Mouse (Mus musculus): ENCODE results near the gene Park7. TPM values are rescaled to one million over a fixed set of nuclear protein-coding genes. Genes with fewer than 3 reads are reported as not detected.

Park7 gene
- polyA plus RNA-seq, 1 experiment, result 112 TPM

- no peak for DNase-seq
- peaks cover 34% of the 10 kb centered on the region for H3K4me1 ChIP-seq (ENCODE audit: control insufficient read depth, insufficient read depth, low read length)
- no peak overlapping the region for H3K4me3 ChIP-seq (replicated peaks; ENCODE audit: extremely low read depth, low read depth, low read length)
- WGBS, result 39% methylated on average over 17 of the region's 17 CpGs
- TF ChIP-seq CTCF (IDR thresholded peaks at IDR 0.05; ENCODE audit: insufficient read depth, low read length) (no peak), POLR2A (IDR thresholded peaks at IDR 0.05; ENCODE audit: borderline replicate concordance, extremely low read depth, low read depth, low read length) (peak; percentile 26; the same call in 1 of the 2 replicates)
Measured at GRCm38 (mm10) chr4:150869276-150870197, 44.7 kb downstream of the Park7 start.

- 71% methylated on average over 2 of the region's 2 CpGs for WGBS
- TF ChIP-seq POLR2A (IDR thresholded peaks at IDR 0.05; ENCODE audit: borderline replicate concordance, extremely low read depth, low read depth, low read length), result no peak
- TF ChIP-seq CTCF (IDR thresholded peaks at IDR 0.05; ENCODE audit: insufficient read depth, low read length), result no peak
Measured at GRCm38 (mm10) chr4:150868859-150869258, 45.4 kb downstream of the Park7 start.

GRCm38 (mm10) chr4:150868161-150868560 is 46.1 kb downstream of the Park7 start:
- H3K4me1 ChIP-seq (ENCODE audit: control insufficient read depth, insufficient read depth, low read length), result peaks cover 36% of the 10 kb centered on the region

More at GRCm38 (mm10) chr4:150868859-150869258, 45.4 kb downstream of the Park7 start:
- no peak for DNase-seq
- Histone ChIP-seq H3K4me3 (replicated peaks; ENCODE audit: extremely low read depth, low read depth, low read length) (no peak overlapping the region), H3K4me1 (ENCODE audit: control insufficient read depth, insufficient read depth, low read length) (peaks cover 34% of the 10 kb centered on the region)

GRCm38 (mm10) chr4:150866494-150866893 is 47.7 kb downstream of the Park7 start:
- Histone ChIP-seq H3K4me3 (replicated peaks; ENCODE audit: extremely low read depth, low read depth, low read length) (no peak overlapping the region), H3K4me1 (ENCODE audit: control insufficient read depth, insufficient read depth, low read length) (peaks cover 28% of the 10 kb centered on the region)
- 88% methylated on average over 10 of the region's 12 CpGs for WGBS
- TF ChIP-seq POLR2A (IDR thresholded peaks at IDR 0.05; ENCODE audit: borderline replicate concordance, extremely low read depth, low read depth, low read length), result no peak
- TF ChIP-seq CTCF (IDR thresholded peaks at IDR 0.05; ENCODE audit: insufficient read depth, low read length), result no peak
- DNase-seq, result no peak

More at GRCm38 (mm10) chr4:150868161-150868560, 46.1 kb downstream of the Park7 start:
- no peak overlapping the region for H3K4me3 ChIP-seq (replicated peaks; ENCODE audit: extremely low read depth, low read depth, low read length)
- DNase-seq, result no peak
- 59% methylated on average over 6 of the region's 6 CpGs for WGBS
- TF ChIP-seq CTCF (IDR thresholded peaks at IDR 0.05; ENCODE audit: insufficient read depth, low read length) (no peak), POLR2A (IDR thresholded peaks at IDR 0.05; ENCODE audit: borderline replicate concordance, extremely low read depth, low read depth, low read length) (no peak)

GRCm38 (mm10) chr4:150866069-150866468 is 48.2 kb downstream of the Park7 start:
- TF ChIP-seq CTCF (IDR thresholded peaks at IDR 0.05; ENCODE audit: insufficient read depth, low read length) (no peak), POLR2A (IDR thresholded peaks at IDR 0.05; ENCODE audit: borderline replicate concordance, extremely low read depth, low read depth, low read length) (no peak)
- Histone ChIP-seq H3K4me1 (ENCODE audit: control insufficient read depth, insufficient read depth, low read length) (peaks cover 24% of the 10 kb centered on the region), H3K4me3 (replicated peaks; ENCODE audit: extremely low read depth, low read depth, low read length) (no peak overlapping the region)
- WGBS, result 82% methylated on average over 11 of the region's 11 CpGs
- no peak for DNase-seq

GRCm38 (mm10) chr4:150865371-150865770 is 48.9 kb downstream of the Park7 start:
- no peak overlapping the region for H3K4me3 ChIP-seq (replicated peaks; ENCODE audit: extremely low read depth, low read depth, low read length)
- peaks cover 18% of the 10 kb centered on the region for H3K4me1 ChIP-seq (ENCODE audit: control insufficient read depth, insufficient read depth, low read length)
- TF ChIP-seq CTCF (IDR thresholded peaks at IDR 0.05; ENCODE audit: insufficient read depth, low read length) (no peak), POLR2A (IDR thresholded peaks at IDR 0.05; ENCODE audit: borderline replicate concordance, extremely low read depth, low read depth, low read length) (no peak)
- DNase-seq, result no peak

GRCm38 (mm10) chr4:150862626-150863375 is 51.4 kb downstream of the Park7 start:
- DNase-seq, result no peak
- WGBS, result 51% methylated on average over 8 of the region's 8 CpGs
- peaks cover 6% of the 10 kb centered on the region for H3K4me1 ChIP-seq (ENCODE audit: control insufficient read depth, insufficient read depth, low read length)

GRCm38 (mm10) chr4:150861161-150861560 is 53.1 kb downstream of the Park7 start:
- no peak for TF ChIP-seq POLR2A (IDR thresholded peaks at IDR 0.05; ENCODE audit: borderline replicate concordance, extremely low read depth, low read depth, low read length)
- Histone ChIP-seq H3K4me3 (replicated peaks; ENCODE audit: extremely low read depth, low read depth, low read length) (no peak overlapping the region), H3K4me1 (ENCODE audit: control insufficient read depth, insufficient read depth, low read length) (peaks cover 8% of the 10 kb centered on the region)
- 81% methylated on average over 2 of the region's 2 CpGs for WGBS
- DNase-seq, result no peak

More at GRCm38 (mm10) chr4:150862626-150863375, 51.4 kb downstream of the Park7 start:
- TF ChIP-seq CTCF (IDR thresholded peaks at IDR 0.05; ENCODE audit: insufficient read depth, low read length) (no peak), POLR2A (IDR thresholded peaks at IDR 0.05; ENCODE audit: borderline replicate concordance, extremely low read depth, low read depth, low read length) (peak; percentile 27; the same call in 1 of the 2 replicates)
- H3K4me3 ChIP-seq (replicated peaks; ENCODE audit: extremely low read depth, low read depth, low read length), result no peak overlapping the region

GRCm38 (mm10) chr4:150860526-150860925 is 53.7 kb downstream of the Park7 start:
- peaks cover 8% of the 10 kb centered on the region for H3K4me1 ChIP-seq (ENCODE audit: control insufficient read depth, insufficient read depth, low read length)
- WGBS, result 16% methylated on average over 4 of the region's 4 CpGs
- H3K4me3 ChIP-seq (replicated peaks; ENCODE audit: extremely low read depth, low read depth, low read length), result peak overlapping the region; percentile 16
- TF ChIP-seq POLR2A (IDR thresholded peaks at IDR 0.05; ENCODE audit: borderline replicate concordance, extremely low read depth, low read depth, low read length) (no peak), CTCF (IDR thresholded peaks at IDR 0.05; ENCODE audit: insufficient read depth, low read length) (no peak)
- no peak for DNase-seq
